Mouse (Mus musculus) layer of hippocampus, postnatal 10 days (tissue): ENCODE results near the gene Trip6. TPM values are rescaled to one million over a fixed set of nuclear protein-coding genes. Genes with fewer than 3 reads are reported as not detected.

Source experiments
- DNase-seq, 2 experiments: peaks; one replicate each; pipeline ENCODE4 v3.0.0; 2021; ENCODE audit warnings: low spot score in 2 of 2
- total RNA-seq, 2 experiments: library from RNA; stranded (reverse); gene quantifications; 2 replicates each; pipeline ENCODE4 v1.2.3; 2021

The Trip6 gene
- total RNA-seq, 2 experiments from 2014 or later = 6.2 to 7.7 TPM

DNA sequence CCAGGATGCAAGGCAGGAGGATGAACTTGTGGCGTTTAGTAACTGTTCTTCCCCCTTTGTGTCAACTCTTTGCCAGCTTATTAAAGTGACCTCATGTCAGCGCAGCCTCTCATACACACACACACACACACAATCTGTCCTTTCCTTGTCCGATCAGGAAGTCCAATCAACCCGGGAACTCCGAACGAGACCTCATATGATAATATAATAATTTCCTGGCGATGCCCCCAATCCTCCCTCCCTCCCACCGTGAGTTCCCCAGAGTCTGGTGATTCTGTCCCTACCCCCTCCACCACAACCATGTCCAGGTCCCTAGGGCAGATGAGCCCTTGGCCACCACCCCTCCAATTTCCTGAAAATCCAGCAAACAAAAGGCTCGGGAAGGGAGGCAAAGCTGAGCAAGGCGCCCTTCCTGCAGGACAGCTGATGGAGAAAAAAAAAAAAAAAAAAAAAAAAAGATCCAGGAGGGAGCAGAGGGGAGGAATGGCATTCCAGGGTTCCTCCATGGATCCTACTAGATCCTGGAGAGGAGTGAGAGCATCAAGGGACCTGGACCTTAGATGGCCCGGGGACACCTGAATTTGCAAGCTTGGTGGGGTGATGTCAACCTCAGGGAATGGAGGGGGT is 24.6 kb upstream of the Trip6 start:
- peak; percentile 40 to 54 for DNase-seq

DNA sequence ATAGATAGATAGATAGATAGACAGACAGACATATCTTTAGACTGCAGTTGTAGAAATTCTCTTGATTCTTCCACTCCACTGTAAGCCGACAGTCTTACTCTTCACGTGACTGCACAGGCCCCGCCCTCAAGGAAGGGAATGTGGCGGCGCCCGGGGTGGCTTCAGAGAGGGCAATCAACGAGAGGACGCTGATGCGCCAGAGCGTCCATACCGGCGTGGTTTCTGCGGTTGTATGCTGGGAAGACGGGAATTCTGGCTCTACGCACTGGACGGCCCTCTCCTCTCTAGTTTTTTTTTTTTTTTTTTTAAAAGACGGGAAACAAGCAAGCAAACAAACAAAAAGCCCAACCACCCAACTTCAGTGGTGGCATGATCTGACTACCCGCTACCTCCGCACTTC is 24.1 kb upstream of the Trip6 start:
- DNase-seq = peak; percentile 83 to 89

DNA sequence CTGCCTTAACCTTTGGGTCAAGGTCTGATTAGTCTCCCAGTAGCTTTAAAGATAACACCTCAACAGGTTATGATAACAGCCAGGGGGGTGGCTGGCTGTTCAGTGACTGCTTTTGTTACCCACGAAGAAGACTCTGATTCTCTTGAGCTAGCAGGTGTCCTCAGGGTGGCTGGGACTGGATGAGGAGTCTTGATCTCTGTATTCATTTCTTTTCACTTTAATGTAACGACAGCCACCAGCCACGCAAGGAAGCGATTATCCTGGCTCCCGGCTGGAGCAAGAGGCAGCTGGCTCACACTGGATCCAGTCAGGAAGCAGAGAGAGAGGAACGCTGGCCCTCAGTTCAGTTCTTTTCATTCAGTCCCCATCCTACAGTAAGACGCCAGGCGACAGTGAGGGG is 23.0 kb upstream of the Trip6 start:
- no peak for DNase-seq

DNA sequence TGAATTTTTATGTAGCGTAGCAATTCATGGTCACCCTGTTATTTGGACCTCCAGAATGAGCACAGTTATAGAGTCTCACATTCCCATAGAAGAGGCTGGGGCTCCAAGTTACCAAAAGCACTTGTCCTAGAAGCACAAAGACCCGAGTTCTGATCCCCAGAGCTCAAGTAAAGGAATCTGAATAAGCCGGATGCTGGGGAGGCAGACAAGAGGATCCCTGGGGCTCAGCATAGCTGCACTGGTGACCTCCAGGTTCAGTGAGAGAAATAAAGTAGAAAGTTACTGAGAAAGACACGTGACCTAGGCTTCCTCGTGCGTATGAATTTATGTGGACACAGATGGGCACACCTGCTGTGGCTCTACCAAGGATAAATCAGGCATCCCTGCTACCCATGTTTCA is 20.9 kb upstream of the Trip6 start:
- DNase-seq = no peak

DNA sequence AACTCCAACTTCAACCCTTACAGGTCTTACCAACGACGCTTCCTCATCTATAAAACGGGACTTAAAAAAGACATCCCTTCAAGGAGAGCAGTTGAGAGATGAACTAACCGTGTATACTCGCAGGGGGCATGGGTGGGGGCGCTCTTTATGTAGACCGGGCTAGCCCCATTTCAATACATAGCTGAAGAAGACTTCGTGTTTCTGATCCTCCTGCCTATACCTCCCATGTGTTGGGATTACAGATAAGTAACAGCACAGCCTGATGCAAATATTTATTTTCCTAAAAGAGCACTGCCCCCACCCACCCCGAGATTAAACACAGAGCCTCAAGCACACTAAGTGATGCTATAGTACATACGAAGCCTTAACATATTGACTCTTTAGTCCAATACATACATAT is 20.1 kb upstream of the Trip6 start:
- no peak for DNase-seq

DNA sequence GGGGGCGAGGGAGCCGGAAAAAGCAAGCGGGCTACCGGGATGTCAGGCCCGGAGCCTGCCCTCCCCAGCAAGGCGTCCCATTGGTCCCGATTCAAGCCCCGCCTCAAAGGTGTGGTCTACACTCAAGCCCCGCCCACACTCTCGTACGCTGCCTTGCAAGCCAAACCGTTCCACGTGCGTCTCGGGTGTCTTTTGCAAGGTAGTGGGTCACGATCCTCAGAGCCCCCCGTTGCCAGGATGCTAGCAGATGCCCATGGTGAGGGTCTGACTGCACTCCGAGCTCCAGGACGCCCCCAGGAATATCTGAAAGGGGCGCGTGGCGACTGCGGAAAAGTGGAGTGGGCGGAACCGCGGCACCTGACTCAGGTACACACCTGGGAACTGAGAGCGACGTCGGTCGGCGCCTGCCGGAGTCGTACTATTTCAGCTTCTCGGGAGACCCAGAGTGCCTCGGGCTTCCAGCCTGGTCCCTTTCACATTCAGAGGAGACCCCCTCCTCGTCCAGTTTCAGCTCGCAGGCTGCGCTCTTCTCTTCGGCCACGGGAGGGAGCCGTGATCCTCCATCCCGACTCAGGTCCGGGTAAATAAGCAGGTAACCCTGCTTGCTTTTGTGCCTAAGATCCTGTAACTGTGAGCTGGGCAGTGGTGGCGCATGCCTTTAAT is 19.4 kb upstream of the Trip6 start, which contains the start of gene Slc12a9:
Slc12a9 (minus strand) TSS at position 86 of the 663 bp plus-strand sequence.
- DNase-seq = peak; percentile 95 to 98

- no peak for DNase-seq
Measured at GRCm38 (mm10) chr5:137332857-137333511, 18.8 kb upstream of the Trip6 start.

- DNase-seq = no peak
Measured at GRCm38 (mm10) chr5:137330910-137331309, 16.7 kb upstream of the Trip6 start.

DNA sequence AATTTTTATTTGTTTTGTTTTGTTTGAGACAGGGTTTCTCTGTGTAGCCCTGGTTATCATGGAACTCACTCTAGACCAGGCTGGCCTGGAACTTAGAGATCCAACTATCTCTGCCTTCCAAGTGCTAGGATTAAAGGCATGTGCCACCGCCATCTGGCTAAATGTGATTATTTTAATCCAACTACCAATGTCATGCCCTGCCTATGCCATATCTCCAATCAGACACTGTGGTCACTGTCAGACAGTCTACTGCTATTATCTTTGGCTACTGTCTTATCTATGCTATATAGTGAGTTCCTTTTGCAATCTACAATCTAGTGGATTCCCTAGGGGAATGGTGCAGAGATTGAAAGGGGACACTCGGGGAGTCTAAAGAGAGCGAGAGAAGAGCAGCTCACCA is 6.8 kb upstream of the Trip6 start:
- no peak for DNase-seq

GRCm38 (mm10) chr5:137318570-137318969 is 4.4 kb upstream of the Trip6 start:
- no peak for DNase-seq

DNA sequence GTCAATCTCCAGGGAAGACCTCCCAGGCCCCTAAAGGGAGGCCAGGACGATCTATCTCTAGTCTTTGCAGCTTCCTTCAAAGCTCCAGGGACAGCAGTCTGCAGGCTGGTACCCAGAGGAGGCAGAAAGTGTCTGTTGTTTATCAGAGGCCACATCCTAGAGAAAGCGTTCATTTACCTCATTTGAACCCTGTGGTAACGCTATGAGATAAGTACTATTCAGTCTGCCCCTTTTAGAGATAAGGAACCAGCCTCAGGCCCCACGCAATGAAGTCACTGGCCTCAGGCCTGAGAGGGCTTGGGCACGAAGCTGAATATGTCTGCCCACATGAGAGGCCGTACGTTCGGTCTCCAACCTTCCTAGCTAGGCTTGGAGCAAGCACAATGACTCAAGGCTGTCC is 3.2 kb upstream of the Trip6 start:
- DNase-seq = no peak

GRCm38 (mm10) chr5:137315084-137315903 is 1.1 kb upstream of the Trip6 start:
- DNase-seq = peak in 1 of 2 experiments; percentile 47

GRCm38 (mm10) chr5:137313466-137314192 is 575 bp downstream of the Trip6 start:
- no peak for DNase-seq

DNA sequence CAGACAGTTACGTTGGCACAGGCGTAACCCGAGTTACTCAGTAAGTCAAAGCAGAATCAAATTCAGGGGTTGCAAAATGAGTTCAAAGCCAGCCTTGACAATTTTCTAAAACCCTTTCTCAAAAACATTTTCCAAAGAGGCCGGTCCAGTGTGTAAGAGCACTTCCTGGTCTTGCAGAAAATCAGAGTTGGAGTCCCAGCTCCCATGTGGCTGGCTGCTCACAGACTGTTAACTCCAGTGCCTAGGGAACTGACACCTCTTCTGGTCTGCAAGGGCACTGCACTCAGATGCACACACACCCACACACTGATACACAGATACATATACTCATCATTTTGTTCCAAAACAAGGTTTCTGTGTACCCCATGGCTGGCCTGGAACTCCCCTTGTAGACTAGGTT is 5.8 kb downstream of the Trip6 start:
- DNase-seq = no peak

DNA sequence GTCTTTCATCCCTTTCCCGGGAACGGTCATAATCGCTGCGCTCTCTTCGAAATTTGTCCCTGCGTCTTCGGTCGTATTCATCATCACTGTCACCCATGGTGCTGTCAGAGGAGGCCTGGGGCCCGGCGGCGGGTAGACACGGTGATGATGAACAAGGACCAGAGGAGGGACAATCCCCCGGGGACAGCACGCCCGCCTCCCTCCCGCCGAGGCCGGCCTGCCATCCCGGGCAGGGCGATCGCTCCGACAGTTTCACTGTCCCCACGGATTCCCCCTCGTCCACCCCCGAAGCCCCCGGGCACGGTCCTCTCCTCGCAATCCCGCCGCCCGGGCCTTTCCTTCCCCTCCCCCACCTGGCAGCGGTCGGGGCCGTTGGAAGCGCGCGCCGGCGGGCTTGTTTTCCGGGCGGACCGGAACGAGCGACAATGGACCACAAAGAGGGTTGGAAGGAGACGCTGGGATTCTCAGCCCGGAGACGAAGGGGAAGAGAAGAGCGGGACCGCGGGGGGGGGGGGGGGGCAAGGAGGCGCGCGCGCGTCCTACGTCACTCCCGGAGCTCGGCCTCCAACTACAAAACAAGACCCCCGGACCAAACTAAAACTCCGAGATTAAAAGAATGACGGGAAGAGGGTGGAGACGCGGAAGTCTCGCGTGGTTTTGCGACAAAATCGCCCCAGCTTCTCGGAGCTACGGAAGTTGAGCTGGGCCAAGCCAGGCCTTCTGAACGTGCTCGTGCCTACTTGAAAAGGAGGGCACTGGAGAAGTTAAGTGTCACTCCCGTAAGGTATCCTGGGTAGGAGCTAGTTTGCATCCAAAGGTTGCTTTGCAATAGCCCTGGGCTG is 6.9 kb downstream of the Trip6 start, which contains the start of gene Srrt:
Srrt (minus strand) TSS at position 604 of the 842 bp plus-strand sequence.
- peak; percentile 89 to 90 for DNase-seq

DNA sequence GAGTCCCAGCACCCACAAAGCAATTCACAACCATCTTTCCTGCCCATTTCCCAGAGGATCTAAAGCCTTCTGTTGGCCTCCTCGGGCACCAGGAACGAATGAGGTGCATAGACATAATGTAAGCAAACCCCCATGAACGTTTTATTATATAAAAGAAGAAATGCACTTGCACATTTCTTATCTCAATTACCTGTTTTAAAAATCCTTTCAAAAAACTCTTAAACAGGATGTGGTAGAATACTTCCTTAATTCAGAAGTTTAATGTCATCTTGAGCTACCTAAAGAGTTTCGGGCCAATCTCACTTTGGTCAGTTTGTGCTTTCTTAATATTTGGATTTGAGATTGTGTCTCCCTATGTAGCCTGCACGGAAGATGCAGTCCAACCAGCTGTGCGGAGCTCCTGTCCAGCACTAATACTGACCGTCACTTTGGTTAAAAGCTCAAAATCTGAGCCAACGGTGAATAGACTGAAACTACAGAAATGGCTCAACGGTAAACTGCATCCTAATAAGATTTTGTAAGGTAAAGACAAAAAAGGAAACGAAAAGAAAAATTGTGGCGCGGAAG is 7.7 kb downstream of the Trip6 start:
- no peak for DNase-seq

- no peak for DNase-seq
Measured at GRCm38 (mm10) chr5:137305822-137306221, 8.4 kb downstream of the Trip6 start.

DNA sequence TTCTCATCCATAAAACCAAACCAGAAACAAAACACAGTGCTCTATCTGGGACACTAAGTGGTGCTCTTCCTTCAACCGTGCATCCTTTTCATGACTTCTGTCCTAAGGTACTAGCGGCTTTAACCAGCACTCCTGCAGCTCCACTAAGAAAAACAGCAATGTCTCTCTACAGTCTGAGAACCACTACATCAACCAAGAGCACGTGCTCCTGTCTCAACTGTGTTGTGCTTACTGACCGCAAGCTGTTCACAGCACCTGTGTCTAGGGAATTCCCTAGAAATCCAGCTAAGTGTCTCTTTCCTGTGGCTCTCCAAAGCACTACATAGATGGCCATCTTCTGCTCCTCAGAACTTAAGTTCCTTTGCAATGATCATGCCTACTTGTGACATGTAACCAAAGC is 9.4 kb downstream of the Trip6 start:
- no peak for DNase-seq

DNA sequence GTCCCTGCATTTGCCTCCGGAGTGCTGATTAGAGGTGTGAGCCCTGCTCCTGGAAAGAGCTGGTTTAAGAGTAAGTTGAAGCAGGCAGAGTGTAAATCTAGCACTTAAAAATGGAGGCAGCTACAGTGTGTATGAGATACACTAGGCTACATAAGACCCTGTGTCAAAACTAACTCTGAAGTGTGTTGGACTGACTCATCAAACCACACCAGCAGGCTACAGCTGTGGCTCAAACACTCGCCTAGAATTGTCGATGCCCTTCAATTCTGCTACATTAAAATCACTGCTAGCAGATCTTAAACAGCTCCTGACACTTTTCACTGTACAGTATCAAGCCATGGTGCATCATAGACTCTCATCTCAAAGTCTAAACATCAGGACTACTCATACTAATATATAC is 10.0 kb downstream of the Trip6 start:
- no peak for DNase-seq

DNA sequence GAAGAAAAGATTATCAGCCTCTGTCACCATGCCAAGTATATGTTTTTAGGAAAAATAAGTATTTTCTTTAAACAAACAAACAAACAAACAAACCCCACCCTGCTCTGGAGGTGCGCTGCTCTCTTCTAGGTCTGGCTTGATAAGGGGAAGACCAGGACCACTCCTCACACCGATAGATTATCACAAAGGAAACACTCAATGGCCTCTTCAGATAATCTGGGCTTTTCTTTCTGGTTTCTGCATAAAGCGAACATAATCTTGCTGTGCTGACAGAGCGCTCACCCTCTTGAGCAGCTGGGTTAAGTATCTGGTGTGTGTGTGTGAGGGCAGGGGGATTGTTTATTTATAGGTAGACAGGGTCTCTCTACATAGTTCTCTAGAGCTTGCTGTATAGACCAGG is 10.6 kb downstream of the Trip6 start:
- DNase-seq = no peak
